Mouse (Mus musculus) C2C12 (cell line): ENCODE results near the gene Naxe. TPM values are rescaled to one million over a fixed set of nuclear protein-coding genes. Genes with fewer than 3 reads are reported as not detected.

ENCODE experiments used
- H3K27me3 ChIP-seq: one replicate; pipeline ENCODE4 v1.6.1; 2011; ENCODE audit not compliant: control insufficient read depth, insufficient read depth, insufficient read length
- H3K36me3 ChIP-seq: one replicate; pipeline ENCODE4 v1.6.1; 2011; ENCODE audit not compliant: control insufficient read depth, insufficient read depth
- H3K4me3 ChIP-seq: one replicate; pipeline ENCODE4 v1.5.1; 2011; ENCODE audit warnings: mild to moderate bottlenecking, control low read depth; ENCODE audit not compliant: poor library complexity, insufficient read depth, severe bottlenecking
- H3K79me2 ChIP-seq: one replicate; pipeline ENCODE4 v1.6.1; 2011; ENCODE audit not compliant: control insufficient read depth, insufficient read depth
- H3K79me3 ChIP-seq: one replicate; pipeline ENCODE4 v1.6.1; 2011; ENCODE audit warnings: low read depth, control low read depth
- H3ac ChIP-seq: one replicate; pipeline ENCODE3; 2011; ENCODE audit warnings: low read depth; ENCODE audit not compliant: control insufficient read depth, insufficient read length
- CEBPB ChIP-seq: IDR thresholded peaks from one replicate; pipeline ENCODE4 v1.6.1; 2011; ENCODE audit warnings: low read depth, mild to moderate bottlenecking, control low read depth, moderate library complexity
- CTCF ChIP-seq: IDR thresholded peaks from one replicate; pipeline ENCODE4 v1.5.1; 2011; ENCODE audit not compliant: control insufficient read depth, insufficient read depth, insufficient read length
- FOSL1 ChIP-seq: IDR thresholded peaks from one replicate; pipeline ENCODE4 v1.8.0; 2011; ENCODE audit warnings: mild to moderate bottlenecking, low read length; ENCODE audit not compliant: poor library complexity, insufficient read depth, severe bottlenecking
- MAX ChIP-seq: IDR thresholded peaks from one replicate; pipeline ENCODE4 v1.6.1; 2011; ENCODE audit warnings: mild to moderate bottlenecking, control low read depth
- MYOD1 ChIP-seq: IDR thresholded peaks from one replicate; pipeline ENCODE4 v1.6.1; 2011; ENCODE audit warnings: low read depth; ENCODE audit not compliant: control insufficient read depth, insufficient read length
- MYOG ChIP-seq: IDR thresholded peaks from one replicate; pipeline ENCODE4 v1.6.1; 2011; ENCODE audit not compliant: control insufficient read depth, insufficient read length; ENCODE audit errors: extremely low read depth
- USF1 ChIP-seq: IDR thresholded peaks from one replicate; pipeline ENCODE4 v1.6.1; 2011; ENCODE audit warnings: low read depth, mild to moderate bottlenecking, control low read depth, moderate library complexity
- polyA plus RNA-seq: library from polyadenylated mRNA; unstranded; fragments of >200 nt; fragmentation: generic; extraction: Trizol; gene quantifications from one replicate; pipeline ENCODE4 v1.2.1, GENCODE M21; 2012; ENCODE audit warnings: missing spikeins

The Naxe gene
- polyA plus RNA-seq, 1 experiment = 93.6 TPM

GRCm38 (mm10) chr3:88078204-88078603 is 19.9 kb upstream of the Naxe start, which contains the start of gene Ttc24:
Gene Ttc24, minus strand, starts transcription at chr3:88078304.
- peaks cover 5% of the 10 kb centered on the region for H3K79me3 ChIP-seq
- peaks cover 12% of the 10 kb centered on the region for H3K79me2 ChIP-seq
- no peak within 1 kb of the TSS for H3ac ChIP-seq
- TF ChIP-seq CTCF (no peak), MYOG (no peak), USF1 (no peak), MAX (no peak), MYOD1 (no peak), CEBPB (no peak)
- H3K27me3 ChIP-seq = peaks cover 18% of the 10 kb centered on the region
- no peaks in the 10 kb centered on the region for H3K36me3 ChIP-seq
- no peak within 1 kb of the TSS for H3K4me3 ChIP-seq

- Histone ChIP-seq H3K79me2 (peaks cover 5% of the 10 kb centered on the region), H3K79me3 (peaks cover 2% of the 10 kb centered on the region), H3K27me3 (peaks cover 24% of the 10 kb centered on the region), H3ac (no peak overlapping the region), H3K4me3 (no peak overlapping the region), H3K36me3 (no peaks in the 10 kb centered on the region)
- TF ChIP-seq USF1 (no peak), CEBPB (no peak), MYOG (no peak), CTCF (no peak), MAX (no peak)
Observed at GRCm38 (mm10) chr3:88077441-88077840, 19.1 kb upstream of the Naxe start.

GRCm38 (mm10) chr3:88074766-88075165 is 16.5 kb upstream of the Naxe start:
- Histone ChIP-seq H3K4me3 (no peak overlapping the region), H3ac (no peak overlapping the region), H3K27me3 (peaks cover 24% of the 10 kb centered on the region), H3K79me2 (no peaks in the 10 kb centered on the region), H3K36me3 (no peaks in the 10 kb centered on the region), H3K79me3 (no peaks in the 10 kb centered on the region)
- TF ChIP-seq MAX (no peak), FOSL1 (no peak), MYOG (no peak), CEBPB (no peak), CTCF (no peak)

GRCm38 (mm10) chr3:88074351-88074750 is 16.1 kb upstream of the Naxe start:
- Histone ChIP-seq H3K27me3 (peaks cover 24% of the 10 kb centered on the region), H3K4me3 (no peak overlapping the region), H3K36me3 (no peaks in the 10 kb centered on the region), H3K79me2 (no peaks in the 10 kb centered on the region), H3ac (no peak overlapping the region), H3K79me3 (no peaks in the 10 kb centered on the region)
- no peak for TF ChIP-seq MYOD1
- TF ChIP-seq CEBPB = no peak
- no peak for TF ChIP-seq MAX
- TF ChIP-seq USF1 = no peak
- no peak for TF ChIP-seq CTCF
- TF ChIP-seq MYOG = no peak
- TF ChIP-seq FOSL1 = no peak

- no peaks in the 10 kb centered on the region for H3K79me3 ChIP-seq
- peaks cover 24% of the 10 kb centered on the region for H3K27me3 ChIP-seq
- TF ChIP-seq CEBPB (no peak), CTCF (no peak), FOSL1 (no peak), MYOD1 (no peak), USF1 (no peak), MAX (no peak), MYOG (no peak)
- H3K4me3 ChIP-seq = no peak overlapping the region
- H3ac ChIP-seq = no peak overlapping the region
- H3K36me3 ChIP-seq = no peaks in the 10 kb centered on the region
- no peaks in the 10 kb centered on the region for H3K79me2 ChIP-seq
Observed at GRCm38 (mm10) chr3:88073631-88074030, 15.3 kb upstream of the Naxe start.

- H3K36me3 ChIP-seq = no peaks in the 10 kb centered on the region
- no peaks in the 10 kb centered on the region for H3K79me2 ChIP-seq
- no peak for TF ChIP-seq USF1
- peak; percentile 76 for TF ChIP-seq CTCF
- no peak overlapping the region for H3K4me3 ChIP-seq
- H3K27me3 ChIP-seq = peaks cover 24% of the 10 kb centered on the region
- H3K79me3 ChIP-seq = no peaks in the 10 kb centered on the region
- no peak overlapping the region for H3ac ChIP-seq
Observed at GRCm38 (mm10) chr3:88071783-88072182, 13.5 kb upstream of the Naxe start.

- no peaks in the 10 kb centered on the region for H3K79me3 ChIP-seq
- no peak for TF ChIP-seq CTCF
- TF ChIP-seq FOSL1 = no peak
- TF ChIP-seq MAX = no peak
- TF ChIP-seq USF1 = no peak
- no peak for TF ChIP-seq MYOD1
- no peak for TF ChIP-seq MYOG
- no peak for TF ChIP-seq CEBPB
- H3K36me3 ChIP-seq = no peaks in the 10 kb centered on the region
- peaks cover 6% of the 10 kb centered on the region for H3K27me3 ChIP-seq
- no peaks in the 10 kb centered on the region for H3K79me2 ChIP-seq
- no peak overlapping the region for H3K4me3 ChIP-seq
- H3ac ChIP-seq = no peak overlapping the region
Observed at GRCm38 (mm10) chr3:88068386-88068785, 10.1 kb upstream of the Naxe start.
